ENCODE assay signal across 23 mouse cellular contexts in genomic region chr1:22645257-22645656, GRCm38 (mm10).
DNase-seq lines count a peak whose midpoint lies in the region; ATAC-seq and TF ChIP-seq lines count a peak whose summit lies in the region.
"Had no signal": no experiment of that assay in that cellular context is flagged by ENCODE, and none has a peak within 500 bp of the region (broad histone marks: within the 10 kb centered on the region; RNA-seq: fewer than 3 reads in every experiment).

No protein-coding gene starts in this region.

- H3K4me3 ChIP-seq in liver, adult 2 months (ENCODE audit: insufficient read depth, low read depth, low read length): no peak overlapping the region
- no peak overlapping the region for H3K4me3 ChIP-seq in lung, postnatal 0 days (ENCODE audit: low read depth, low read length)
- H3K4me3 ChIP-seq in hindbrain, embryonic 12.5 days: no peak overlapping the region
- H3K4me3 ChIP-seq: embryonic facial prominence, embryonic 13.5 days; forebrain, embryonic 10.5 days; forebrain, embryonic 12.5 days had no signal

- H3K36me3 ChIP-seq in liver, adult 2 months (ENCODE audit: control insufficient read depth, insufficient read depth, low read length): no peaks in the 10 kb centered on the region
- no peaks in the 10 kb centered on the region for H3K36me3 ChIP-seq in lung, postnatal 0 days (ENCODE audit: insufficient read depth, low read length)
- no peaks in the 10 kb centered on the region for H3K36me3 ChIP-seq in hindbrain, embryonic 12.5 days
- H3K36me3 ChIP-seq: embryonic facial prominence, embryonic 13.5 days; forebrain, embryonic 10.5 days; forebrain, embryonic 12.5 days; G1E had no signal

- no peaks in the 10 kb centered on the region for H3K27me3 ChIP-seq in liver, adult 2 months (ENCODE audit: control insufficient read depth, insufficient read depth, low read length)
- H3K27me3 ChIP-seq in lung, postnatal 0 days (replicated peaks; ENCODE audit: insufficient read depth, low read length): no peaks in the 10 kb centered on the region
- H3K27me3 ChIP-seq in hindbrain, embryonic 12.5 days: no peaks in the 10 kb centered on the region
- H3K27me3 ChIP-seq: embryonic facial prominence, embryonic 13.5 days; forebrain, embryonic 12.5 days; Patski had no signal

- no peak for TF ChIP-seq CTCF in liver, adult 2 months (IDR thresholded peaks at IDR 0.05; ENCODE audit: low read depth, low read length)
- no peak for TF ChIP-seq CTCF in lung, postnatal 0 days (IDR thresholded peaks at IDR 0.05)

- H3K9ac ChIP-seq in liver, adult 2 months (ENCODE audit: low read depth, low read length): no peak overlapping the region
- no peak overlapping the region for H3K9ac ChIP-seq in lung, postnatal 0 days (replicated peaks; ENCODE audit: low read depth)
- H3K9ac ChIP-seq in hindbrain, embryonic 12.5 days: no peak overlapping the region
- H3K9ac ChIP-seq: embryonic facial prominence, embryonic 13.5 days; forebrain, embryonic 12.5 days had no signal

- no peak overlapping the region for H3K27ac ChIP-seq in liver, adult 2 months (replicated peaks; ENCODE audit: insufficient read depth, low read depth, low read length)
- no peak overlapping the region for H3K27ac ChIP-seq in lung, postnatal 0 days (ENCODE audit: low read length)
- no peak overlapping the region for H3K27ac ChIP-seq in hindbrain, embryonic 12.5 days
- H3K27ac ChIP-seq: embryonic facial prominence, embryonic 13.5 days; forebrain, embryonic 10.5 days; forebrain, embryonic 12.5 days had no signal

- ATAC-seq in lung, postnatal 0 days: no peak
- ATAC-seq in hindbrain, embryonic 12.5 days (ENCODE audit: low FRiP score): no peak
- ATAC-seq: activated CD4-positive, CD25-positive, alpha-beta regulatory T cell, adult 4 months; forebrain, embryonic 14.5 days; forebrain, embryonic 16.5 days; Patski had no signal

- H3K4me1 ChIP-seq in liver, adult 2 months (ENCODE audit: control insufficient read depth, insufficient read depth, low read length): no peaks in the 10 kb centered on the region
- H3K4me1 ChIP-seq in lung, postnatal 0 days (ENCODE audit: insufficient read depth, low read depth, low read length): no peaks in the 10 kb centered on the region
- H3K4me1 ChIP-seq in hindbrain, embryonic 12.5 days: no peaks in the 10 kb centered on the region
- H3K4me1 ChIP-seq: embryonic facial prominence, embryonic 13.5 days; forebrain, embryonic 12.5 days had no signal

- no peak overlapping the region for H3K4me2 ChIP-seq in lung, postnatal 0 days (replicated peaks; ENCODE audit: low read depth, low read length)
- no peak overlapping the region for H3K4me2 ChIP-seq in hindbrain, embryonic 12.5 days (replicated peaks)
- H3K4me2 ChIP-seq: embryonic facial prominence, embryonic 13.5 days; forebrain, embryonic 12.5 days had no signal

- WGBS in liver, adult 2 months: 8% methylated on average over 2 of the region's 2 CpGs
- WGBS in lung, postnatal 0 days: 25% methylated on average over 2 of the region's 2 CpGs
- WGBS in hindbrain, embryonic 12.5 days: 39% methylated on average over 2 of the region's 2 CpGs

- TF ChIP-seq EP300 in lung, postnatal 0 days (IDR thresholded peaks at IDR 0.05): no peak

- DNase-seq in liver, adult 2 months (ENCODE audit: extremely low read depth, low read depth, low spot score): peak; percentile 90
- DNase-seq in liver: no peak
- peak; percentile 35 for DNase-seq in lung, postnatal 0 days (ENCODE audit: low spot score)
- DNase-seq in lung, postnatal 25 days (ENCODE audit: low spot score): no peak
- peak; percentile 14 for DNase-seq in brain, adult 2 months (ENCODE audit: low read depth, low spot score)
- DNase-seq in gonadal fat pad, adult 2 months (ENCODE audit: low read depth): peak; percentile 45
- DNase-seq in testis, postnatal 14 days (ENCODE audit: low spot score): no peak
- DNase-seq: adrenal gland, adult 8-10 months; adrenal gland, postnatal 14 days; adrenal gland, postnatal 36 days; cerebellum, adult 11 months; cerebellum, adult 8-10 months; cerebellum, adult 9-11 months; cerebellum, postnatal 14 days had no signal

- no peaks in the 10 kb centered on the region for H3K79me2 ChIP-seq in liver, adult 2 months (ENCODE audit: control insufficient read depth, insufficient read depth, low read length)

- no peaks in the 10 kb centered on the region for H3K9me3 ChIP-seq in lung, postnatal 0 days (ENCODE audit: low read length)
- H3K9me3 ChIP-seq in hindbrain, embryonic 12.5 days (replicated peaks): no peaks in the 10 kb centered on the region
- H3K9me3 ChIP-seq: embryonic facial prominence, embryonic 13.5 days; forebrain, embryonic 10.5 days; forebrain, embryonic 12.5 days; G1E had no signal

- no peak for TF ChIP-seq POLR2A in liver, adult 2 months (IDR thresholded peaks at IDR 0.05; ENCODE audit: extremely low read depth, insufficient read depth, low read length)

Comparison
In these comparisons a context has a peak if more than half of its experiments do, and no peak if none do; other contexts are left out.
1. DNase-seq: peak in liver, adult 2 months (single experiment), lung, postnatal 0 days (single experiment), brain, adult 2 months (single experiment) and gonadal fat pad, adult 2 months (single experiment); none in liver (single experiment), lung, postnatal 25 days (single experiment) and testis, postnatal 14 days (single experiment).